Mouse (Mus musculus) olfactory bulb, adult 2 months (tissue): ENCODE data around the gene Unc119b. TPM values are rescaled to one million over a fixed set of nuclear protein-coding genes. Genes with fewer than 3 reads are reported as not detected.
"Not testable (repeated sequence)": the region's sequence is repeated elsewhere in the genome, so short reads cannot be mapped to it uniquely, and the experiment has no call there.

Source experiments
- H3K27ac ChIP-seq: fragments of 200-500 bp; 2 replicates; pipeline ENCODE4 v1.5.1; 2012; ENCODE audit warnings: low read depth, low read length; ENCODE audit not compliant: insufficient read depth
- H3K4me1 ChIP-seq: fragments of 200-500 bp; 2 replicates; pipeline ENCODE4 v1.6.1; 2012; ENCODE audit warnings: low read length; ENCODE audit not compliant: control insufficient read depth, insufficient read depth
- H3K4me3 ChIP-seq: fragments of 200-500 bp; 2 replicates; pipeline ENCODE4 v1.5.1; 2012; ENCODE audit warnings: mild to moderate bottlenecking, low read depth, low read length, moderate library complexity; ENCODE audit not compliant: insufficient read depth
- CTCF ChIP-seq: fragments of 200-500 bp; IDR thresholded peaks from 2 replicates; pipeline ENCODE4 v1.5.1; 2012; ENCODE audit warnings: low read depth, mild to moderate bottlenecking, low read length, moderate library complexity; ENCODE audit not compliant: insufficient read depth
- POLR2A ChIP-seq: fragments of 200-500 bp; IDR thresholded peaks from 2 replicates; pipeline ENCODE4 v1.6.1; 2012; ENCODE audit warnings: mild to moderate bottlenecking, low read depth, low read length, moderate library complexity; ENCODE audit not compliant: insufficient read depth
- WGBS: fragments of 180-500 bp; shearing (Covaris S2); methylation state at CpG from one replicate; pipeline ENCODE4 v1.1.7; 2018; 5-methylcytosine and 5-hydroxymethylcytosine counted together
- polyA plus RNA-seq: library from polyadenylated mRNA; stranded (reverse); fragments of >200 nt; gene quantifications from 2 replicates; pipeline ENCODE4 v1.2.4, GENCODE M21; 2012; ENCODE audit warnings: low replicate concordance; ENCODE audit not compliant: missing spikeins, insufficient read depth, insufficient read length

The Unc119b gene
- polyA plus RNA-seq, 1 experiment: not detected

DNA sequence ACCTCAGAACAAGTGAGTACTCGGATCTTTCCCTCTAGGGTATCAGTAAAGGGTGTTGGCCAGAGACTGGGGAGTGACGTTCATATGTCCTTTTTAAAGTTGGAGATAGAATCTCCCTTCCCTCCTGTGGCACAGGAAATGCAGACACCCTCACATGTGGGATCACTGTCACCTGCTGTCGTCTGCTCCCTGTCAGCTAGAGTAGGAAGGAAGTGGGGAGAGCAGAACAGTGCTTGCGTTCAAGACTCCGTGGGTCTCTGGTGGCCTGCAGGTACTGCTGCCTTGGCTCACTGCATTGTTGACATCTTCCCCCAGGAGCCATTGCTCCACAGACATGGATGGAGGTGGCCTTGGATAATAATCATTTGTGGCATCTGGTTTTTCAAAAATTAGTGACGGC is 51.3 kb downstream of the Unc119b start:
- no peak overlapping the region for H3K27ac ChIP-seq
- no peak for TF ChIP-seq CTCF
- TF ChIP-seq POLR2A: no peak
- 83% methylated on average over 6 of the region's 6 CpGs for WGBS

GRCm38 (mm10) chr5:115081636-115082035 is 53.1 kb downstream of the Unc119b start:
- Histone ChIP-seq H3K4me1 (no peaks in the 10 kb centered on the region), H3K27ac (no peak overlapping the region), H3K4me3 (no peak overlapping the region)
- 71% methylated on average over 5 of the region's 5 CpGs for WGBS
- TF ChIP-seq CTCF: no peak
- no peak for TF ChIP-seq POLR2A

More for the DNA sequence above, 51.3 kb downstream of the Unc119b start:
- Histone ChIP-seq H3K4me3 (no peak overlapping the region), H3K4me1 (no peaks in the 10 kb centered on the region)

DNA sequence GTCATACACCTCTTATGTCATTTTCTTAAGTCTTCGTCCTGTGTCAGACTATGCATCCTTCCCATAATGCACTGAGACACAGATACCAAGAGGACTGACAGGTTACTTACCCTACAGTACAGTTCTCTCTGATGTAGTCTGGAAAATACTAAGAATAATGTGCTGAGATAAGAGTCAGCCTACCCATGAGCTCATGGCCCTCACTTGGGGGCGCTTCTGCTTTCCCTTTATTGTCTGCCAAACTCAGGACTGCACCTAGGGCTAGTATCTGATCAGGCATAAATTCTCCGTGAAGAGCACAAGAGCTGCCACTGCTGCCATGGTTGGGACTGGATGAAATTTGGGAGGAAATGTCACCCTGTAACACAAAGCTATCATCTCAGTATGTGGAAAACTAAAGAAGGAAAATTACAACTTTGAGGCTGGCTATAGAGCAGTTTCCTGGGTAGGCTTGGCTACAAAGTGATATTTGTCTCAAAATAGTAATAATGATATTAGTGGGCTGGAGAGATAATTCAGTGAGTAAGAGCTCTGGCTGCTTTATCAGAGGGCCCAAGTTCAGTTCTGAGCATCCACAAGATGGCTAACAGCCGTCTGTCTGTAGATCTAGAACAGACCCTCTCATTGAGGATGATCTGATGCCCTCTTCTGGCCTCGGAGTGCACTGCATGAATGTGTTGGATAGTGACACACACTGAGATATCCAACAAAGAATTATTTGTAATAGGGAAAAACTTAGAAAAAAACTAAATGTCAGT is 58.5 kb downstream of the Unc119b start:
- WGBS: 51% methylated on average over 5 of the region's 5 CpGs
- peaks cover 2% of the 10 kb centered on the region for H3K4me1 ChIP-seq
- H3K4me3 ChIP-seq: no peak overlapping the region
- TF ChIP-seq POLR2A (no peak), CTCF (no peak)
- no peak overlapping the region for H3K27ac ChIP-seq

DNA sequence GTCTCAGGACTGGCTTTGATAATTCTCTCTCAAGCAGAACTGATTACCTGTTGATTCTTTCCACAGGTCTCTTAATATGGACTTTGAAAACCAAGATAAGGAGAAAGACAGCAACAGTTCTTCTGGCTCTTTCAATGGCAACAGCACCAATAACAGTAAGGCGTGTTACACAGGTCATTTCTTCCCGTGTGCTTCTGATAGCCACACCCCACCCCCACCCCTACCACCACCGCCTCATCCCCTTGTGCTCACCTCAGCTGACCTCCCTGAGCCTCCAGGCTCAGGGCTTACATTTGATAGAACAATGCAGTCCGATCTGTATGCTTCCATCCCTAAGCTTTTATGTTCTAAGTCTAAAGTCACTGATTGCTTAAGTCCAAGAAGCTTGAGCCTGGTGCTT is 60.0 kb downstream of the Unc119b start:
- H3K4me1 ChIP-seq: peaks cover 2% of the 10 kb centered on the region
- TF ChIP-seq CTCF: no peak
- TF ChIP-seq POLR2A: no peak
- 87% methylated on average over 4 of the region's 4 CpGs for WGBS
- H3K27ac ChIP-seq: no peak overlapping the region
- H3K4me3 ChIP-seq: no peak overlapping the region

GRCm38 (mm10) chr5:115073306-115073705 is 61.5 kb downstream of the Unc119b start:
- not testable (repeated sequence) for H3K27ac ChIP-seq, H3K4me1 ChIP-seq, H3K4me3 ChIP-seq
- 92% methylated on average over 8 of the region's 8 CpGs for WGBS

Other genes with a start within 250 kb of the Unc119b start
- gene Oasl2, start 238.0 kb downstream of the Unc119b start, polyA plus RNA-seq: not detected in 2 replicates
- gene Oasl1, start 211.7 kb downstream of the Unc119b start, polyA plus RNA-seq: not detected in 2 replicates
- gene 2210016L21Rik, start 192.8 kb downstream of the Unc119b start, polyA plus RNA-seq: not detected in 2 replicates
- gene Hnf1a, start 163.9 kb downstream of the Unc119b start, polyA plus RNA-seq: not detected in 2 replicates
- gene Sppl3, start 123.8 kb downstream of the Unc119b start, polyA plus RNA-seq: not detected in 2 replicates
- not detected in 2 replicates for gene Gm10401, start 36.7 kb downstream of the Unc119b start, polyA plus RNA-seq
- gene Acads, start 15.6 kb downstream of the Unc119b start, polyA plus RNA-seq: not detected in 2 replicates
- gene Mlec, start 23.2 kb upstream of the Unc119b start, polyA plus RNA-seq: 76.8 TPM in 1 of 2 replicates, not detected in the other
- not detected in 2 replicates for gene Cabp1, start 59.4 kb upstream of the Unc119b start, polyA plus RNA-seq
- gene Pop5, start 100.9 kb upstream of the Unc119b start, polyA plus RNA-seq: not detected in 2 replicates
- gene Rnf10, start 137.9 kb upstream of the Unc119b start, polyA plus RNA-seq: 496 TPM in 1 of 2 replicates, not detected in the other
- not detected in 2 replicates for gene Coq5, start 144.7 kb upstream of the Unc119b start, polyA plus RNA-seq
- 797 TPM in 1 of 2 replicates, not detected in the other for gene Dynll1, start 166.0 kb upstream of the Unc119b start, polyA plus RNA-seq
- gene Srsf9, start 192.2 kb upstream of the Unc119b start, polyA plus RNA-seq: not detected in 2 replicates
- not detected in 2 replicates for gene Gatc, start 206.2 kb upstream of the Unc119b start, polyA plus RNA-seq
- gene Triap1, start 206.2 kb upstream of the Unc119b start, polyA plus RNA-seq: not detected in 2 replicates
- gene Cox6a1, start 214.0 kb upstream of the Unc119b start, polyA plus RNA-seq: not detected in 2 replicates